12 mouse cellular contexts compared by ENCODE assay signal in genomic region chr4:85260687-85261658, GRCm38 (mm10). TPM values are rescaled to one million over a fixed set of nuclear protein-coding genes. Genes with fewer than 3 reads are reported as not detected.
DNase-seq lines count a peak whose midpoint lies in the region; ATAC-seq lines count a peak whose summit lies in the region.
"Had no signal": no experiment of that assay in that cellular context is flagged by ENCODE, and none has a peak within 500 bp of the region (broad histone marks: within the 10 kb centered on the region; RNA-seq: fewer than 3 reads in every experiment).

No protein-coding gene starts in this region.

- peak; percentile 72 for DNase-seq in forebrain, embryonic 14.5 days (ENCODE audit: low spot score)
- no peak for DNase-seq in forebrain, embryonic 10.5 days (ENCODE audit: extremely low spot score, low spot score)
- peak; percentile 93 to 96 for DNase-seq in cerebellum, postnatal 10 days
- DNase-seq in layer of hippocampus, adult 8-10 months (ENCODE audit: low spot score in 2 of 2), result peak; percentile 60 to 64
- DNase-seq in right cerebral cortex, adult 18-20 months, result peak; percentile 76
- DNase-seq in thymus, postnatal 14 days, result no peak
- DNase-seq in thymus, postnatal 0 days (ENCODE audit: low spot score), result no peak
- DNase-seq: lung, embryonic 14.5 days had no signal

- H3K27ac ChIP-seq in forebrain, embryonic 14.5 days (ENCODE audit: low read depth, low read length), result peak overlapping the region; percentile 76
- no peak overlapping the region for H3K27ac ChIP-seq in forebrain, embryonic 10.5 days
- H3K27ac ChIP-seq: embryonic facial prominence, embryonic 13.5 days; limb, embryonic 10.5 days had no signal

- no peak overlapping the region for H3K9ac ChIP-seq in forebrain, embryonic 14.5 days (ENCODE audit: low read length)
- H3K9ac ChIP-seq: embryonic facial prominence, embryonic 13.5 days; lung, embryonic 14.5 days had no signal

- 64% methylated on average over 12 of the region's 12 CpGs for WGBS in forebrain, embryonic 14.5 days
- WGBS in forebrain, embryonic 10.5 days, result 90% methylated on average over 12 of the region's 12 CpGs

- no peaks in the 10 kb centered on the region for H3K9me3 ChIP-seq in forebrain, embryonic 14.5 days (replicated peaks; ENCODE audit: control insufficient read depth, low read length)
- no peaks in the 10 kb centered on the region for H3K9me3 ChIP-seq in forebrain, embryonic 10.5 days
- H3K9me3 ChIP-seq: embryonic facial prominence, embryonic 13.5 days; limb, embryonic 10.5 days had no signal

- peaks cover 11% of the 10 kb centered on the region; the same call in 1 of the 2 replicates for H3K4me1 ChIP-seq in forebrain, embryonic 14.5 days (ENCODE audit: control insufficient read depth, insufficient read depth, low read length)
- peaks cover 8% of the 10 kb centered on the region for H3K4me1 ChIP-seq in forebrain, embryonic 10.5 days
- H3K4me1 ChIP-seq: embryonic facial prominence, embryonic 13.5 days; limb, embryonic 10.5 days had no signal

- peak; percentile 45; the same call in 1 of the 2 replicates for ATAC-seq in forebrain, embryonic 14.5 days
- no peak for ATAC-seq in activated CD4-positive, CD25-positive, alpha-beta regulatory T cell, adult 4 months
- ATAC-seq: intestine, embryonic 16.5 days had no signal

- H3K27me3 ChIP-seq in forebrain, embryonic 14.5 days (replicated peaks; ENCODE audit: control insufficient read depth, insufficient read depth, low read length), result no peaks in the 10 kb centered on the region
- H3K27me3 ChIP-seq in forebrain, embryonic 10.5 days (ENCODE audit: poor library complexity, severe bottlenecking), result no peaks in the 10 kb centered on the region
- H3K27me3 ChIP-seq: embryonic facial prominence, embryonic 13.5 days had no signal

- no peak overlapping the region for H3K4me3 ChIP-seq in forebrain, embryonic 14.5 days (ENCODE audit: low read depth, low read length)
- H3K4me3 ChIP-seq in forebrain, embryonic 10.5 days, result no peak overlapping the region
- H3K4me3 ChIP-seq: embryonic facial prominence, embryonic 13.5 days; limb, embryonic 10.5 days had no signal

- no peak overlapping the region for H3K4me2 ChIP-seq in forebrain, embryonic 14.5 days (ENCODE audit: low read length)
- H3K4me2 ChIP-seq: embryonic facial prominence, embryonic 13.5 days; lung, embryonic 14.5 days had no signal

- H3K36me3 ChIP-seq in forebrain, embryonic 14.5 days (ENCODE audit: control insufficient read depth, insufficient read depth, low read length), result no peaks in the 10 kb centered on the region
- H3K36me3 ChIP-seq in forebrain, embryonic 10.5 days (replicated peaks), result no peaks in the 10 kb centered on the region
- H3K36me3 ChIP-seq: embryonic facial prominence, embryonic 13.5 days; limb, embryonic 10.5 days had no signal

RNA-seq across cellular contexts. Expression of gene Sh3gl2, which starts 56.0 kb away (rescaled TPM):
- 61.5 and 71.3 TPM in 2 replicates for polyA plus RNA-seq in forebrain, embryonic 14.5 days (2014; fragmentation: Nextera tagmentation; extraction: Ambion mirVana)
- polyA plus RNA-seq in forebrain, embryonic 10.5 days (2016; fragmentation: Nextera tagmentation; extraction: Ambion mirVana), result 2.0 and 2.6 TPM in 2 replicates
- total RNA-seq in layer of hippocampus, adult 8-10 months (2022), result 100 to 1,000 TPM; 256 to 290 (median 273) TPM
- not detected for polyA plus RNA-seq in activated CD4-positive, CD25-positive, alpha-beta regulatory T cell, adult 4 months (2017; shearing (Covaris generic))
- 0.57 and 0.77 TPM in 2 replicates for polyA plus RNA-seq in thymus, postnatal 0 days (2015; fragmentation: Nextera tagmentation; extraction: Ambion mirVana)

Comparison
In these comparisons a context has a peak if more than half of its experiments do, and no peak if none do; other contexts are left out.
1. DNase-seq: peak in forebrain, embryonic 14.5 days (single experiment), cerebellum, postnatal 10 days (2 of 2), layer of hippocampus, adult 8-10 months (2 of 2) and right cerebral cortex, adult 18-20 months (single experiment); none in forebrain, embryonic 10.5 days (single experiment), thymus, postnatal 14 days (single experiment) and thymus, postnatal 0 days (single experiment).
2. RNA of gene Sh3gl2, which starts 56.0 kb away (polyA plus RNA-seq): 61.5 to 71.3 TPM in forebrain, embryonic 14.5 days; 2.0 to 2.6 TPM in forebrain, embryonic 10.5 days, 0.57 to 0.77 TPM in thymus, postnatal 0 days and not detected in activated CD4-positive, CD25-positive, alpha-beta regulatory T cell, adult 4 months; every median in the first group is over 10 times any median in the second.